Mouse (Mus musculus): Measurements from ENCODE around the gene Gm10563.
A peak's percentile ranks its signal among the peaks of the same experiment; 100 is the strongest.
"Not testable (repeated sequence)": the region's sequence is repeated elsewhere in the genome, so short reads cannot be mapped to it uniquely, and the experiment has no call there.

The Gm10563 gene

GRCm38 (mm10) chr4:155595777-155596176, 49.4 kb downstream of the Gm10563 start:
- DNase-seq: no peak

GRCm38 (mm10) chr4:155593780-155594179, 51.4 kb downstream of the Gm10563 start:
- no peak for DNase-seq

DNA sequence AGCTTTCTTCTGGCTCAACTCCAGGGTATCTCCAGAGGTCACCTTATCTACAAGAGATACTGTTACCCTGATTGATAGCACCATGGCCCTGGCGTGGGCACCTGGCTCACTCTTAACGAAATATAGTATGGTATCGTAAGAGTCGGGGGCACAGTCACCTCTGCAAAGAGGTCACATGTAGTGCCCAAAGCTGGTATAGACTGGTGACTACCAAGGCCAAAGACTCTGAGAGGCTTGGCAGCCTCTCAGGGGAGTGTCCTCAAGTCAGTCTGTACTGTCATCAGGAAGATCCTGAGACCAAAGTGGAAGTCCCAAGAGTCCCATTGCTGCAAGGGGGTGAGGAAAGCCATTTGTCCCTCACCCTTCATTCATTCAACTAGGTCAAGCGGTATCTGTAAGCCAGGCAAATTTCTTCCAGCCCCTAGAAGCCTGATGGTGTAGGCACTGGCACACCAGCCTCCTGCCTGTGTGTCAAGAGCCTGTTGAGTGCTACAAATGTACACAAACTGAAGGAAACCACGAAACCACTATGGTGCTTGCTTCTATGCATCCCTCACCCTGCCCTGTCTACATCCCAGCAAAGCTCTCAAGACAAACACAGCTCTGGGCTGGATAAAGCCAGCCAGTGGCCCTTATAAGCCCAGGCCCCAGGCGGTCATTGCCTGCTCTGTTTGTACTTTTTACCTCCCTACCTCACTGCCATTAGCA, 54.0 kb downstream of the Gm10563 start:
- no peak for DNase-seq

GRCm38 (mm10) chr4:155589356-155589755, 55.9 kb downstream of the Gm10563 start:
- no peak for DNase-seq

- no peak for DNase-seq
Measured at GRCm38 (mm10) chr4:155582279-155582905, 62.8 kb downstream of the Gm10563 start.

DNA sequence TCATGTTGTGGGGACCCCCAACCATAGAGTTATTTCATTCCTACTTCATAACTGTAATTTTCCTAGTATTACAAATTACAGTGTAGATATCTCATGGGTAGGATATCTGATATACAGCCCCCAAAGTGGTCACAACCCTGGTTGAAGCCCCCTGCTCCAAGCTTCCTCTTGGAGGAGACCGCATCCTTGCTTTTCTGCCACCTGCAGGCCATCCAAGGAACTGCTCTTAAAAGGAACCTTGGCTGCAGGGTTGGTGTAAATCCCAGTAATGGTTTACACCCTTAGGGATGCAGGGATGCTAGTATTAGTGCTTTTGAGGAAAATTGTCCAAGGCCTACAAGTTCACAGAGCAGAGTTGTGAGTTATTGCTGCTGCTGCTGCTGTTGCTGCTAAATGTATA, 64.8 kb downstream of the Gm10563 start:
- DNase-seq: peak; percentile 48

DNA sequence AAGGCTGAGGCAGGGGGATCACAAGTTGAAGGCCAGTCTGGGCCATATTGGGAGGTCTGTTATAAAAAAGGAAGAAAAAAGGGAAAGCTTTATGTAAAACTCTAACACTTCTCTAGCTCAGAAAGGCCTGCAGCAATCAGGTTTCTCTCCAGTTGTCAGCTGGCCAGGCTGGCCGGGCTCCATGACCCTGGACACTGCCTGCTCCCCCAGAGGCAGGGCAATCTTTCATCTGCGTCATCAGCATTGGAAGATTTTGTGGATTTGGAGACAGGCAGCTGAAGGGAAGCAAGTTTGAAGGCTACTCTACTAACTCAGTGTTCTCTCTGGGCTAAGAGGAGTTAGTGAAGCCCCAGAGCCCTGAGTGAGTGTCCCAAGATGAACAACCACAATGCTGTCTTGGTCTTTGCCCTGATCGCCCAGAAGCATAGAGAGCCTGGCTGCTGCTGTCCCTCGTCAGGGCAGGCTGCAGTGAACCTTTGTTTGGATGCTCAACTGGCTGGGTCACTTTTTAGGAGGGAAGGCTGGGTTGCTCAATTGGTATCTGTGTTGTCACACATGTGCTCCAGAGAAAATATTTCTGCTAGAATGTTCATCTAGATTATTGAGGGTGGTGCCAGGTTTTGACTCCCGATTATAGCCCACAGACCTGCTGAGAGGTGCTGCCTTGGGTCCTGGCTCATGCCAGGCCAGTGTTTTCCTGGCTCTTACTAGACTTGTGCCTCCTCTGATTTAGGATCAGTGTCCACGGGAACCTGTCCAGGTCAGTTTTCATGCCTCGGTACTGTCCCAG, 66.7 kb downstream of the Gm10563 start:
- no peak for DNase-seq

DNA sequence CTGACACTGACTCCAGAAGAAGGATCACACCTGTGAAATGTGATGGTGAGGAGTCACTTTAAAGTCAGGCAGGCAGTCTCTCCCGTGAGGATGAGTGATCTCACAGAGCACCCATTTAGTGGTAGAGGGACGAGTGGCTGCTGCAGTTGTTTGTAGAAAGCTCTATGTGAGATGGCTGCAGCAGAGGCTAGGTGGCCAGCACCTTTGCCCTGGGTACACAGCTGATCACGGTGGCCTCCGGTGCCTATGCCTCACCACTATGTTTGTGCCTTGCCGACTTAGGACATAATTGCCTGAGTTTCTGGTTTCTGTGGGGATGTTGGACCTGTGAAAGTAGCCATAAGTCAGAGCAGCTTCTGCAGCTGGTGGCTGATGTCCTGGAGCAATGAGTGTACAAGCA, 67.5 kb downstream of the Gm10563 start:
- no peak for DNase-seq

GRCm38 (mm10) chr4:155577132-155577531, 68.1 kb downstream of the Gm10563 start:
- no peak for DNase-seq

DNA sequence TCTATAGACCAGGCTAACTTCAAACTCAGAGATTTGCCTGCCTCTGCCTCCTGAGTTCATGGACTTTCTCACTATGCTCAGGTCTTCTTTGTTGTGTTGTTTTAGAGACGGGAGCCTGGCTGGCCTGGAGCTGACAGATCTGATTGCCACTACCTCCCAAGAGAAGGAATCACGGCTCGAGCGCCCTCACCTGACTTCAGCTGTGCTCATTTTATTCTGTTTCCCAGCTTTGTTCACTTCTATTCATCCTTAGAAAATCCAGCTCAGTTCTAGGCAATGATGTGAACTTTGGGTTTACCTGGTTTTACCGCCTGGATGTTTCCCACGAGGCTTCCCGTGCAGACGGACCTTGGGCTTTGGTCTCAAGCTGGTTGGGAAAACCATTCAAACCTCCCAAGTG, 69.7 kb downstream of the Gm10563 start:
- no peak for DNase-seq

DNA sequence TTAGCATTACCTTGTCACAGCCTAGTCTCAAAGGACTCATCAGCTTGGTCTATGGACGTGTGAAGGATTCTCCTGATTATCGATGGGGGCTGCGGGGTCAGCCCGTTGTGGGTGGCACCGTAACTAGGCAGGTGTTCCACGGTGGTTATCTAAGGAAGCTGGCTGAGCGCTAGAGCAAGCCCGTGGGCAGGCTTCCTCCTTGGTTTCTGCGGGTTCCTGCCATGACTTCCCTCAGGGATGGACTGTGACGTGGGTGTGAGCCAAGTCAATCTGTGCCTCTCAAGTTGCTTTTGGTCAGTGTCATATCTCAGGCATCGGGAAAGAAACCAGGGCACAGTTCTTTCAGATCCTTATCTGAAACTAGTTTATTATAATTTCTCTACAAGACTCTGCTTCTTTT, 70.3 kb downstream of the Gm10563 start:
- no peak for DNase-seq

DNA sequence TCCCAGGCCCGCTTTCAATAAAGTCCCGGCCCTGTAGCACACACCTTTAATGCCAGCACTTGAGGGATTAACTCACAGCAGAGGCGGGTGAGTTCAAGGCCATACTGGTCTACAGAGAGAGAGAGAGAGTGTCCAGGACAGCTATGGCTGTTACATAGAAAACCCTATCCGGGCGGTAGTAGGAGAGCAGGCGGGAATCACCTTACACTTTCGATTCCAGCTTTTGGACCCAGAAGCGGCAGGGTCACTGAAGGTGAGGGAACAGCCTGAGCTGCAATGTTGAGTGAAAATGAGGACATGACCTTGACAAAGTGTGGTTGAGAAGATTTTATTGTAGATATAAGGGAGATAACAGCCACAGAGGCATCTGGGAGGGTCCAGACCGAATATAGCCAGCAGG, 71.3 kb downstream of the Gm10563 start:
- no peak for DNase-seq

- no peak for DNase-seq
Measured at GRCm38 (mm10) chr4:155573155-155573554, 72.1 kb downstream of the Gm10563 start.

DNA sequence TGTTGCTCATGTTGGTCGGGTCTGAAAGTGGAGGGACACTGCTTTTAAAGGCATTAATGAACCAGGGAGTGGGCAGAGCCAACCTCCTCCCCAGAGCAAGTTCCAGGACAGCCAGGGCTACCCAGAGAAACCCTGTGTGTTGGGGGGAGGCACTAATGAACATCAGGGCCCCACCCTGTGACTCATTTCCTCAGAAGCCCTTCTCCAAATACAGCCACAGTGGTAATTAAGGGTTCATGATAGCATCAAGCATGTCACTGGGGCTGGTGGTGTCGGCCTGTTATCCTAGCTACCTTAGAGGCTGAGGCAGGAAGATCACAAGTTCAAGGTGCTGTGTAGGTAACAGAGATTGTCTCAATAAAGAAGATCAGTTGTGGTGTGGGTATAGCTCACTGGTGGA, 73.8 kb downstream of the Gm10563 start:
- DNase-seq: no peak

GRCm38 (mm10) chr4:155570315-155570714, 74.9 kb downstream of the Gm10563 start:
- DNase-seq: not testable (repeated sequence)

- DNase-seq: no peak
Measured at GRCm38 (mm10) chr4:155569818-155570217, 75.4 kb downstream of the Gm10563 start.

- DNase-seq: no peak
Measured at GRCm38 (mm10) chr4:155568632-155569370, 76.4 kb downstream of the Gm10563 start.

GRCm38 (mm10) chr4:155568170-155568569, 77.0 kb downstream of the Gm10563 start:
- DNase-seq: peak; percentile 19

DNA sequence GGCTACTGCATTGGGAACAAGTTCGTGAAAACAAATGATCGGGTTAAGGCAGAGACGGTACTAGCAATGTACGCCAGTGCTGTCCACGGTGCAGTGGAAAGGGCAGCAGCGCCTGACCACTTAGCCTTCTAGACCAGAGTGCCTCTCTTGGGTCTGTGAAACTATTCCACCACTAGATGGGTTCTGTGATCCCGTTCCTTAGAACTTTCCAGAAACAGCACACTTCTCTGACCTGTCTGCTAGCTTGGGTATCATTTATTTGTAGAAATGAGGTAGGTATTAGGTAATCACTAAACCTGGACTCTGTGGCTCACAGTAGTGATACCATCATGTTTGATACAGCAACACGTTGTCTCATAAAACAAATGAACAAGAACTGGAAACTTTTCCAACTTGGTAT, 78.7 kb downstream of the Gm10563 start:
- no peak for DNase-seq
